Mouse (Mus musculus) stomach, embryonic 15.5 days (tissue): ENCODE data around the gene Tnni2. TPM values are rescaled to one million over a fixed set of nuclear protein-coding genes. Genes with fewer than 3 reads are reported as not detected.

Experiments used
- ATAC-seq: fragments of 200-750 bp; cut with Nextera tagmentation; 2 replicates; pipeline ENCODE4 v1.8.0; 2017; ENCODE audit warnings: low read depth, moderate number of reproducible peaks, moderate TSS enrichment; ENCODE audit not compliant: insufficient read depth, low FRiP score
- H3K27ac ChIP-seq: fragments of 300-500 bp; sonication (generic); 2 replicates; pipeline ENCODE4 v1.5.1; 2015; ENCODE audit warnings: mild to moderate bottlenecking, inconsistent platforms
- H3K27me3 ChIP-seq: fragments of 300-500 bp; sonication (generic); replicated peaks from 2 replicates; pipeline ENCODE4 v1.6.1; 2015; ENCODE audit warnings: inconsistent platforms
- H3K36me3 ChIP-seq: fragments of 300-500 bp; sonication (generic); 2 replicates; pipeline ENCODE4 v1.6.1; 2015; ENCODE audit warnings: inconsistent platforms
- H3K4me1 ChIP-seq: fragments of 300-500 bp; sonication (generic); 2 replicates; pipeline ENCODE4 v1.6.1; 2015; ENCODE audit warnings: inconsistent platforms
- H3K4me2 ChIP-seq: fragments of 300-500 bp; sonication (generic); 2 replicates; pipeline ENCODE4 v1.6.1; 2015; ENCODE audit warnings: mild to moderate bottlenecking, inconsistent platforms
- H3K4me3 ChIP-seq: fragments of 300-500 bp; sonication (generic); replicated peaks from 2 replicates; pipeline ENCODE4 v1.5.1; 2015; ENCODE audit warnings: inconsistent platforms
- H3K9ac ChIP-seq: fragments of 300-500 bp; sonication (generic); 2 replicates; pipeline ENCODE4 v1.6.1; 2015; ENCODE audit warnings: inconsistent platforms
- H3K9me3 ChIP-seq: fragments of 300-500 bp; sonication (generic); 2 replicates; pipeline ENCODE4 v1.6.1; 2016; ENCODE audit warnings: inconsistent platforms
- WGBS: fragments of 180-500 bp; shearing (Covaris S2); methylation state at CpG from one replicate; pipeline ENCODE4 v1.1.7; 2015; 5-methylcytosine and 5-hydroxymethylcytosine counted together
- polyA plus RNA-seq: library from polyadenylated mRNA; unstranded; fragments of >200 nt; fragmentation: Nextera tagmentation; extraction: Ambion mirVana; gene quantifications from 2 replicates; pipeline ENCODE4 v1.2.1, GENCODE M21; 2015

Gene Tnni2
- polyA plus RNA-seq, 1 experiment from 2014 or later = 10.4 TPM

- H3K9me3 ChIP-seq = no peaks in the 10 kb centered on the region
- ATAC-seq = no peak
- peaks cover 38% of the 10 kb centered on the region for H3K36me3 ChIP-seq
- H3K4me2 ChIP-seq = no peak overlapping the region
- H3K4me1 ChIP-seq = peaks cover 17% of the 10 kb centered on the region; the same call in 1 of the 2 replicates
- no peaks in the 10 kb centered on the region for H3K27me3 ChIP-seq
- WGBS = 49% methylated on average over 8 of the region's 8 CpGs
- peak overlapping the region; percentile 61 for H3K27ac ChIP-seq
- H3K4me3 ChIP-seq = no peak overlapping the region
- H3K9ac ChIP-seq = no peak overlapping the region
Measured at GRCm38 (mm10) chr7:142493535-142493934, 51.9 kb downstream of the Tnni2 start.

Other genes with a start within 250 kb of the Tnni2 start
- not detected in 2 replicates for gene Krtap5-3, start 240.4 kb upstream of the Tnni2 start, polyA plus RNA-seq
- not detected in 2 replicates for gene Gm7579, start 229.9 kb upstream of the Tnni2 start, polyA plus RNA-seq
- gene Krtap5-5, start 211.8 kb upstream of the Tnni2 start, polyA plus RNA-seq = not detected in 2 replicates
- not detected in 2 replicates for gene Gm40460, start 200.7 kb upstream of the Tnni2 start, polyA plus RNA-seq
- not detected in 2 replicates for gene Gm2431, start 183.5 kb upstream of the Tnni2 start, polyA plus RNA-seq
- not detected in 2 replicates for gene Gm4559, start 167.4 kb upstream of the Tnni2 start, polyA plus RNA-seq
- gene Krtap5-1, start 144.7 kb upstream of the Tnni2 start, polyA plus RNA-seq = not detected in 2 replicates
- gene Krtap5-4, start 138.3 kb upstream of the Tnni2 start, polyA plus RNA-seq = not detected in 2 replicates
- 1.7 and 2.8 TPM in 2 replicates for gene Ifitm10, start 68.1 kb upstream of the Tnni2 start, polyA plus RNA-seq
- 0.58 TPM in 1 of 2 replicates, not detected in the other for gene Gm49369, start 59.1 kb upstream of the Tnni2 start, polyA plus RNA-seq
- 308 and 323 TPM in 2 replicates for gene Ctsd, start 53.8 kb upstream of the Tnni2 start, polyA plus RNA-seq
- gene Syt8, start 7.0 kb upstream of the Tnni2 start, polyA plus RNA-seq = 13.2 and 19.6 TPM in 2 replicates
- gene Lsp1, start 19.0 kb downstream of the Tnni2 start, polyA plus RNA-seq = 196 and 211 TPM in 2 replicates
- gene Tnnt3, start 57.0 kb downstream of the Tnni2 start, polyA plus RNA-seq = 4.6 and 11.8 TPM in 2 replicates
- gene Mrpl23, start 90.9 kb downstream of the Tnni2 start, polyA plus RNA-seq = 21.9 and 26.2 TPM in 2 replicates
- 964 and 1,001 TPM in 2 replicates for gene Igf2, start 225.0 kb downstream of the Tnni2 start, polyA plus RNA-seq
- gene Gm49394, start 228.1 kb downstream of the Tnni2 start, polyA plus RNA-seq = 0.10 and 0.14 TPM in 2 replicates